Mouse (Mus musculus) cerebellum, postnatal 4 days (tissue): ENCODE results near the gene Cphx3.
"Not testable (repeated sequence)": the region's sequence is repeated elsewhere in the genome, so short reads cannot be mapped to it uniquely, and the experiment has no call there.

Source experiments
- DNase-seq, 2 experiments: peaks; one replicate each; pipeline ENCODE4 v3.0.0; 2022; ENCODE audit warnings: low spot score in 2 of 2, mixed read lengths in 1 of 2

Gene Cphx3

GRCm38 (mm10) chr14:26081997-26082396 lies at the start of gene Cphx3:
TSS of gene Cphx3 (plus strand) at chr14:26082297.
- DNase-seq: not testable (repeated sequence)

DNA sequence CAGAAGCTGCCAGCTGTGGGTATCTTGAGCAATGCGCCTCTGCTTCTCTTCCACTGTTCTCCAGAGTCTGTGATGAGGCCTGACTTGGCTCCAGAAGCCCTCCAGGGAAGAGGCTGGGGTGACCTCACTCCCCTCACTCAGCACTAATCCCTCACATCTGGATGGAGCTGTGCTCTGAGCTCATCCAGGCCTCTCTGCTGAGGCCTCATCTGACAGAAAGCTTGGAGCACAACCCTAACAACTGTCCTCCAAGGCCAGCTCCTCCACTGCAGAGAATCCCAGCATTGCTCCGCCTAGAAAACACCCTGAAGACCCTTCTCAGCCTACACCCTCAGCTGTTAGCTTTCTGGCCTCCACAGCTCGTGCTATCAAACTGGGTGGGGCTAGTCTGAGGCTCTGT lies 47.7 kb upstream of the Cphx3 start:
- DNase-seq: not testable (repeated sequence)

- DNase-seq: not testable (repeated sequence)
These were observed 46.7 kb upstream of the Cphx3 start for GRCm38 (mm10) chr14:26035439-26035838.

DNA sequence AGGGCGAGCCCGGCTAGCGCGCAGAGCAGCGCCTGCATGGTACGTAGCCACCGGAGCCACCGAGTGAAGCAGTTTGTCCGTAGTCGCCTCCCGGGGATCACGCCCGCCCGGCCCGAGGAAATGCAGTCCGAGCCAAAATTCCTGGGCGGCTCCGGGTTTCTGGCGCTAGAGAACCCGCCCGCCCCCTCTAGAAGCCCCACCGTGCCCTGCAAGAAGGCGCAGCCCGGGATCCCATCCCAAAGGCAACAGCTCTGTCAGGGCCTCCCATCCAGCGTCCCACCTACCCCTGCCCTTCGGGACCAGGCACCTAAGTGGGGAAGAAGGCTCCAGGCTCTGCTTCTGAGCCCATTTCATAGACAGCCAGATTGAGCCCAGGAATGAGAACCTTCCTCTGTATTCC lies 39.5 kb upstream of the Cphx3 start, which contains the start of gene Gm9780:
Gm9780 (minus strand) TSS at position 101 of the 400 bp plus-strand sequence.
- not testable (repeated sequence) for DNase-seq

DNA sequence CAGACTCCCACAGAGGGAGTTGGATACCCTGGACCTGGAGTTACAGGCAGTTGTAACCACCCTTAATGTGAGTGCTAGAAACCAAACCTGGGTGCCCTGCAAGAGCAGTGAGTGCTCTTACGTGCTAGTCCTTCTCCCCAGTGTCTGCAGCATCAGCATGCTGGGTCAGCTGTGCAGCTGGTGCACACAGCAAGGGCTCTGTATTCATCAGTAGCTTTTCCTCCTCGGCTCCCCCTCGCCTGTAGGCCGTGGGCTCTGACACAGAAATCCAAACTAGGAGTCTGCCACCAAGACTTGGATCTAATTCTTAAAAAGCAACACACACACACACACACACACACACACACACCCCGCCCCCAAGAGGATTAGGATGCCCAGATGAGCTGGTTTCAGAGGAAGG lies 37.1 kb upstream of the Cphx3 start:
- DNase-seq: not testable (repeated sequence)

GRCm38 (mm10) chr14:26047026-26047425 lies 35.1 kb upstream of the Cphx3 start:
- not testable (repeated sequence) for DNase-seq

DNA sequence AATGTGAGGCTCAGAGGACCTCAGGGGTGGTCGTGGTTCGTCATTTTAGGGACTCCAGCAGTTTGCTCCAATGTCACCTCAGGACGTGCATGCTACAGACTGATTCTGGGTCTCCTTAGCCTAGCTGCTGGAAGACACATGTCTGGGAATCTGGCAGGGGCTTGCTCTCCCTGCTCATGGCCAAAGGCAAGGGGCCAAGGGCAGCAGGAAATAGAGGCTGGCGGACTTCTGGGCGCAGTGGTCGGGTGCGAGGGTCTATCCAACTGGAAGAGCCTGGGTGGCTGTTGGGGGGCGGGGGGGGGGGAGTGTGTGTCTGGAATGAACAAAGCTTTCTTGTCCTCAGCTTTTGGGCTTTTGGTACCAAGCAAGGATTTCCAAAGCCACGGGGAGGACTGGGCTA lies 33.3 kb upstream of the Cphx3 start:
- DNase-seq: not testable (repeated sequence)

DNA sequence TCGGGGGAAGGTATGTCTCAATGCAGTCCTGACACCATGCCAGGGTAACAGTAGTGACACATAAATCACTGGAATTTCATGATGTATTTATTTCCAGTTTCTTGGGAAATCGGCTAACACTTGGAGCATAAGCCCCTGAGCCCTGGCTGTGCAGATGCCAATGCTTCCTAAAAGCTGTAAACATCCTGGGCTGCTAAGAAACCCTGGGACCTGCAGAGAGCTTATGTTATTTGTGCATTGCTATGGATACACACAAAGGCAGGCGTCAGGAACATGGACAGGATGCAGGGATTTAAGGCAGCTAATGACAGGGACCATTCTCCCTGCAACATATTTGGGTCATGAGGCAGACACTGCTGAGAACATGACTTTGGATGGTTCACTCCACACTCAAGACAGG lies 23.9 kb upstream of the Cphx3 start:
- DNase-seq: not testable (repeated sequence)

- DNase-seq: not testable (repeated sequence)
These were observed 22.7 kb upstream of the Cphx3 start for GRCm38 (mm10) chr14:26059362-26059761.

- DNase-seq: not testable (repeated sequence)
These were observed 15.3 kb upstream of the Cphx3 start for GRCm38 (mm10) chr14:26066574-26067324.

DNA sequence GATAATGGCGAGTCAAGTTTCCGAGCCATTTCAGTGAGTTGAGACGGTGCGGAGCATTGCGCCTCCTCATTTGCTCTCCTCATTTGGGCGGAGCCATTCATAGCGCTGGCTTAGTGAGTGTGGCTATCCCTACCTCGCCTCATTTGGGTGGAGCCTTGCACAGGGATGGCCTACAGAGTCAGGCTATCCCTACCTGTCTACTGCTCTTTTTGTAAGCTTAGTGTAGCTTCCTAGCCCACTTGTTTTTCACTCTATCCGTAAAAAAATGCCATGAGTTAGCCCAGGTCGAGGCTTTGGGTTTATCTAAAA lies 14.8 kb upstream of the Cphx3 start, which contains the start of gene Tmem254c:
Tmem254c (minus strand) TSS at position 31 of the 309 bp plus-strand sequence.
- DNase-seq: not testable (repeated sequence)

GRCm38 (mm10) chr14:26076620-26077390 lies 5.3 kb upstream of the Cphx3 start:
- not testable (repeated sequence) for DNase-seq

- not testable (repeated sequence) for DNase-seq
These were observed 881 bp upstream of the Cphx3 start, which contains the start of gene Cphx2 for GRCm38 (mm10) chr14:26081216-26081615. TSS of gene Cphx2 (plus strand) at chr14:26081516.

GRCm38 (mm10) chr14:26097622-26098021 lies 15.5 kb downstream of the Cphx3 start:
- not testable (repeated sequence) for DNase-seq

DNA sequence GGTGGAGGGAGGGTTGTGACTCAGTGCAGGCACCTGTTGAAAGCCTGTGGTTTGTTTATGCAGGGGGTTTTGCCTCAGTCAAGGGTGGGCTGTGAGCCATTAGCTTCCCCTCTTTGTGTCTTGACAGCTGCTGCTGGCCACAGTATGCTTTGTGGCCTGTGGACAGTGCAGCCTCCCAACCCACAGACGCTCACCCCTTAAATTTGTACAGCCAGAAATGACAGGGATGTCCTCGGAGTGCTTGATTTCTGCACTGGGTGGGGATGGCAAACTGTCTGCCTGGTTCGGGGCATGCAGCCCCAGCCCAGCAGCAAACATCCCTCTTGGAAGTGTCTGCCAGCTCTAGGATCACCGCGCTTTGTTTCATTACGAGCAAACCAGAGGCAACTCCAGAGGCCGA lies 36.1 kb downstream of the Cphx3 start, which contains the start of gene Duxbl2:
Duxbl2 (plus strand) TSS at position 200 of the 400 bp plus-strand sequence.
- not testable (repeated sequence) for DNase-seq

- DNase-seq: not testable (repeated sequence)
These were observed 36.5 kb downstream of the Cphx3 start for GRCm38 (mm10) chr14:26118550-26119000.

DNA sequence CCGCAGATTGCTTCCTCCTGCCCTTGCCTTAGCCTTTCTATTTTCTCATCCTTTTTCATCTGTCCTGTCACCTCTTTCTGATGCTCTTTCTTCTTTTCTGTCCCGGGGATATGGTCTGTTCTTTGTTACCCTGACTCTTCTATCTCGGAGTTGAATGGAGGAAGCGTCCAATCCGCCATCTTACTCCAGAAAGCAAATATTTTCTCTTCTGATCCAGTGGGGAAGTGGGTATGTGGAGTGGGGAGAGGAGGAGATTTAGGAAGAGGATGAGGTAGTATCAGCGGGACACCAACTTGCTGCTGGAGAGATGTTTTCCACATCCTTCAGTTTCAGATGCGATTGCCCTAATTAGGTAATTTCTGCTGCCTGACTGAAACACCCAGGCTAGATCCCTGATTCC lies 37.0 kb downstream of the Cphx3 start:
- not testable (repeated sequence) for DNase-seq

DNA sequence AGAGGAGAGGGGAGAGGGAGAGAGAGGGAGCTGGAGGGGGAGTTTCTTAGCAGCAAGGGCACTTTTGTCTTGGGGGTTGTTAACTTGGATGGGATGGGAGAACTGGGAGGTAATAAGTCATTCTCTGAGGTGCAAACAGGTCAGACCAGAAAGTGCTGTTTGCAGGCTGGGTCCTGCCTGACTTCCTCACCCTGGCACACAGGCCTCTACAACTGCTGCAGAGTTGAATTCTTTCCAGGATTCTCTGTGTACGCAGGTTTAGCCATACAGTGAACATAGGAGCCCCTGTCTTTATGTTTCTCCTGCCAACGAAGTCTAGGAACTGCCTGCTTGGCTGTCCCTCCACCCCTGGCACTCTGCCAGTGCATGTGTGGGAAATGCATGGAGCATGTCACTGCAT lies 65.0 kb downstream of the Cphx3 start:
- DNase-seq: not testable (repeated sequence)

GRCm38 (mm10) chr14:26156032-26156431 lies 73.9 kb downstream of the Cphx3 start:
- not testable (repeated sequence) for DNase-seq

GRCm38 (mm10) chr14:26161156-26161555 lies 79.1 kb downstream of the Cphx3 start:
- DNase-seq: not testable (repeated sequence)

- DNase-seq: not testable (repeated sequence)
These were observed 80.3 kb downstream of the Cphx3 start for GRCm38 (mm10) chr14:26162423-26162822.

DNA sequence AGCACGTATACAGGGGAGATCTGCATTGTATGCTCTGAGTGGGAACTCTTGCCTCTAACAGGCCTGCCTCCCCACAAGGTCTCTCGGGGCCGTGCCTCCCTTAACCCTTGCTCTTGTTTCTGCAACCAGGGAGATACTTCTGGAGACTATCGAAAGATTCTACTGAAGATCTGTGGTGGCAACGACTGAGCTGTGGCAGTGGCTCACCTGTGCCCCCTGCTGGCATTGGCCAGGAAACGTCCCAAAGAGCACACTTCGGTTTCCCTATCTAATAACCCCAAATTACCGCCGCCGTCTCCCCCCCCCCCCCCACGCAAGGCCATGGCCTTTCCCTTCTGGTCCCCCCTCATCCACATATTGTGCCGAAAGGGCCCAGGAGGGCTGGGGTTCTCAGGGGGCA lies 83.2 kb downstream of the Cphx3 start:
- DNase-seq: not testable (repeated sequence)
